Mouse (Mus musculus): ENCODE results near the gene Lcor. TPM values are rescaled to one million over a fixed set of nuclear protein-coding genes. Genes with fewer than 3 reads are reported as not detected.

The Lcor gene
- polyA plus RNA-seq, 1 experiment from 2014 or later: 23.5 TPM

- no peak for ATAC-seq (replicated peaks)
- Histone ChIP-seq H3K36me3 (replicated peaks) (no peaks in the 10 kb centered on the region), H3K9me3 (no peaks in the 10 kb centered on the region), H3K27ac (peak overlapping the region; percentile 100), H3K27me3 (replicated peaks) (no peaks in the 10 kb centered on the region), H3K4me1 (peaks cover 32% of the 10 kb centered on the region), H3K4me2 (peak overlapping the region; percentile 74), H3K9ac (peak overlapping the region; percentile 82), H3K4me3 (peak overlapping the region; percentile 95)
- WGBS: 7% methylated on average over 6 of the region's 6 CpGs
Observed at GRCm38 (mm10) chr19:41481887-41482189, 599 bp upstream of the Lcor start.

GRCm38 (mm10) chr19:41482909-41483444 is 540 bp downstream of the Lcor start:
- WGBS: 1% methylated on average over 69 of the region's 91 CpGs
- ATAC-seq (replicated peaks): peak; percentile 81

DNA sequence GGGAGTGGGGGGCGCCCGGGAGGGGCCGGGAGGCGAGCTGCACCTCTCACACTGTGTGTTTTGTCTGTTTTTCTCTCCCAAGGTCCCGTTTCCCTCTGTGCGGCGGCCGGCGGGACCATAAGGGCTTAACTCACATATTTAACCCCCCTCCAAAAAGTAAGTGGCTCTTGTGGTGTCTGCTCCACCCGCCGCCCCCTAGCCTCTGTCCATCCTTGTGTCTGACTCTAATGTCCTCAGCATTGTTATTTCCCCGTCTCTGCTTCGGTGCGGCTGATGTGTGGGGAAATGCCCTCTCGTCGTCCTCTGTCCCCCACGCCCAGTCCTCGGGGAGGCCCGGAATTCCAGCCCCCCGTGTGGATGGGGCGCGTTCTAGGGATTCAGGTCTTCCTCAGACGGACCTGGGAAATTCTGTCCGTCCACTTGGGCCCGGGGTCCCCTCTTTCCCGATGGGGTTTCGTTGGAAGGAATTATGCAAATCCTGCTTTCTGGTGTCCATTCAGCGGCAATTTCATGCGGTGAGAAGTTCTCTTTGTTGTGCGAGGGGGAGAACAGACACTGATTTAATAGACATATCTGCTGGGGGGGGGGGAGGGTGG is 1.1 kb downstream of the Lcor start:
- no peaks in the 10 kb centered on the region for H3K27me3 ChIP-seq (replicated peaks)
- H3K36me3 ChIP-seq (replicated peaks): no peaks in the 10 kb centered on the region
- ATAC-seq (replicated peaks): peak; percentile 55
- H3K4me2 ChIP-seq: peak overlapping the region; percentile 74
- H3K9me3 ChIP-seq: no peaks in the 10 kb centered on the region
- under 1% methylated on average over 30 of the region's 30 CpGs for WGBS
- H3K9ac ChIP-seq: peak overlapping the region; percentile 82
- peak overlapping the region; percentile 95 for H3K4me3 ChIP-seq
- peak overlapping the region; percentile 100 for H3K27ac ChIP-seq
- peaks cover 39% of the 10 kb centered on the region for H3K4me1 ChIP-seq

More at GRCm38 (mm10) chr19:41482909-41483444, 540 bp downstream of the Lcor start:
- Histone ChIP-seq H3K4me3 (peak overlapping the region; percentile 95), H3K9me3 (no peaks in the 10 kb centered on the region), H3K27me3 (replicated peaks) (no peaks in the 10 kb centered on the region), H3K36me3 (replicated peaks) (no peaks in the 10 kb centered on the region), H3K9ac (peak overlapping the region; percentile 82), H3K4me2 (peak overlapping the region; percentile 74), H3K27ac (peak overlapping the region; percentile 100), H3K4me1 (peaks cover 39% of the 10 kb centered on the region)

DNA sequence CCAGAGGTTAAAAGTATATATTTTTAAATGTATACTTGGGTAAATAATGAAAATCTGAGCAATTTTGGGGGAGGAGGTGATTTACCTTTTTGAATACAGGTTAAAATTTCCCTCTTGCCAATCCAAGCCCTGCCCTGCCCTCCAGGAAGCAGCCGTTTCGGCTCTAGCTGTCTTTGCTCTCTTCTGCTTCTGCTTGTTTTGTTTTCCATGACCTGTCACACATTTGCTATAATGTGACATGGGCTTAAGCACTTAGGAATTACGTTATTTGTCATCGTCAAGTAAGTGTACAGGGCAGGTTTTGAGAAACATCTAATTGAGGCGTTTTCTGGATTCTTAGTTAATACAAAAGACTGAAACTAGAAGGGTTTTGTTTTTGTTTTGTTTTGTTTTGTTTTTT is 1.9 kb downstream of the Lcor start:
- Histone ChIP-seq H3K27ac (no peak overlapping the region), H3K4me2 (peak overlapping the region; percentile 74), H3K27me3 (replicated peaks) (no peaks in the 10 kb centered on the region), H3K4me1 (peaks cover 39% of the 10 kb centered on the region), H3K4me3 (peak overlapping the region; percentile 95), H3K36me3 (replicated peaks) (no peaks in the 10 kb centered on the region), H3K9ac (peak overlapping the region; percentile 14; the same call in 1 of the 2 replicates), H3K9me3 (no peaks in the 10 kb centered on the region)
- WGBS: 12% methylated on average over 5 of the region's 5 CpGs
- ATAC-seq (replicated peaks): no peak

DNA sequence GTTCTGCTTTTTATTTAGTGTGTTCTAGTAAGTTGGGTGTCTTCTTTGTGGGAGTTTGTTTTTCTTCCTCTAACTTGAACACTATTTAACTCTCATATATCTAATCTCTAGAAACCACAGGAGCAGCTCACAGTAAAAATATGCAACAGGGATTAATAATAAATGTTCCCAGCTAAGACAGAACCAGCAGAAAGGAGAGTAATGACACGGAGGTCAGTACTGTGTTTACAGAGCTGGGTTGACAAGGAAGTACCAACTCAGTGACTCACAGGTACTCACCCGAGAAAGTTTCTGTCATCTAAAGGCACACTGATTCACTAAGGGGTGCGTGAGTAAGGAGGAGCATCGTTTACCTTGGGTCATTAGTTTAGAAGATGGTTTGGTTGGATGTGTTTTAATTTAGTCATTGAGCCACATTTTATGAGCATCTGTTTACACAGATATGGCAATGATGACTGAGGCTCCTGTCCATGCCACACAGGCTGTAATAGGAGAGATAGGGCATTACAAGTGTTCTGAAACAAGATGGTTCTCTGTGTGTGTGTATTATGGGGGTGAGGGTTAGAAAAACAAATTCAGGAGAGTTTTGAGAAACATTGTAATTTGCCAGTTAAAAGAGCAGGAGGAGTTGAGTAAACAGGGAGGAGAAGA is 13.1 kb downstream of the Lcor start:
- no peaks in the 10 kb centered on the region for H3K9me3 ChIP-seq
- H3K27me3 ChIP-seq (replicated peaks): no peaks in the 10 kb centered on the region
- H3K4me3 ChIP-seq: no peak overlapping the region
- H3K27ac ChIP-seq: no peak overlapping the region
- ATAC-seq (replicated peaks): no peak
- no peaks in the 10 kb centered on the region for H3K36me3 ChIP-seq (replicated peaks)
- no peak overlapping the region for H3K4me2 ChIP-seq
- no peak overlapping the region for H3K9ac ChIP-seq
- no peaks in the 10 kb centered on the region for H3K4me1 ChIP-seq
- 88% methylated on average over 4 of the region's 4 CpGs for WGBS

DNA sequence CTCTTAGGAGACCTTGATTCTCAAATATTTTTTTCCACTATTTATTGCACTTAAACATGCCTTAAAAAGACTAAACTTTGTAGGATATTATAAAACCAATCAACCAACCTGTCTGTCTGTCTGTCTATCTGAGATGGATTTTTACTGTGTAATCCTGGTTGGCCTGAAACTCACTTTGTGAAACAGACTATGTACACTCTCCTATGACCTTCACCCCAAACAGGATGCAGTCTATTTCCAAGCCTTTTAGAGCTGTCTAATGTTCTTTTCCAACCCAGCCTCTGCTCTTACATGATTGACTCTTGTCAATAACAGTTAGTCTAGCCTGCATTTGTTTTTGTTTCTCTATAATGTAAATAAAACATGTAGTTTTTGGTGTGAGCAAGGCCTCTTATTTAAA is 13.6 kb downstream of the Lcor start:
- no peak overlapping the region for H3K27ac ChIP-seq
- no peak overlapping the region for H3K9ac ChIP-seq
- no peak overlapping the region for H3K4me2 ChIP-seq
- H3K9me3 ChIP-seq: no peaks in the 10 kb centered on the region
- no peaks in the 10 kb centered on the region for H3K4me1 ChIP-seq
- no peak overlapping the region for H3K4me3 ChIP-seq
- no peaks in the 10 kb centered on the region for H3K27me3 ChIP-seq (replicated peaks)
- no peaks in the 10 kb centered on the region for H3K36me3 ChIP-seq (replicated peaks)
- no peak for ATAC-seq (replicated peaks)

DNA sequence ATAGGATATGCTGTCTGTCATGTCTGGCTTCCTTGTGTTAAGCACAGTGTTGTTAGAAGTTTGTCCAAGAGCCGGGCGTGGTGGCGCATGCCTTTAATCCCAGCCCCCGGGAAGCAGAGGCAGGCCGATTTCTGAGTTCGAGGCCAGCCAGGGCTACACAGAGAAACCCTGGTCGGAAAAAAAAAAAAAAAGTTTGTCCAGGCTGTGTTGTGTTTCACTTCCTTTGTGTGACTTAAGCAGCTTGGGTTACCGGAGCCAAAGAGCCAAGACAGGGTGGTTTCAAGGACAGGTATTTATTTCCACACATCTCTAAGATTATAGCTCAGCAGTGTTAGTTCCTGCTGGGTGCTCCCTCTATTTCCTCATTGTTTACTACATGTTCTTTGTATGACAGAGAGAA is 25.4 kb downstream of the Lcor start:
- H3K4me3 ChIP-seq: no peak overlapping the region
- H3K27me3 ChIP-seq (replicated peaks): no peaks in the 10 kb centered on the region
- H3K27ac ChIP-seq: no peak overlapping the region
- H3K36me3 ChIP-seq (replicated peaks): no peaks in the 10 kb centered on the region
- no peak overlapping the region for H3K9ac ChIP-seq
- no peaks in the 10 kb centered on the region for H3K4me1 ChIP-seq
- H3K4me2 ChIP-seq: no peak overlapping the region
- ATAC-seq (replicated peaks): no peak
- 97% methylated on average over 8 of the region's 8 CpGs for WGBS
- no peaks in the 10 kb centered on the region for H3K9me3 ChIP-seq

- H3K27ac ChIP-seq: no peak overlapping the region
- H3K9me3 ChIP-seq: no peaks in the 10 kb centered on the region
- H3K27me3 ChIP-seq (replicated peaks): no peaks in the 10 kb centered on the region
- H3K4me2 ChIP-seq: no peak overlapping the region
- ATAC-seq (replicated peaks): no peak
- peaks cover 8% of the 10 kb centered on the region; the same call in 1 of the 2 replicates for H3K4me1 ChIP-seq
- no peaks in the 10 kb centered on the region for H3K36me3 ChIP-seq (replicated peaks)
- H3K4me3 ChIP-seq: no peak overlapping the region
- 100% methylated on average over 1 of the region's 1 CpGs for WGBS
- no peak overlapping the region for H3K9ac ChIP-seq
Observed at GRCm38 (mm10) chr19:41514836-41515235, 32.4 kb downstream of the Lcor start.

- ATAC-seq (replicated peaks): no peak
- H3K27ac ChIP-seq: no peak overlapping the region
- H3K27me3 ChIP-seq (replicated peaks): no peaks in the 10 kb centered on the region
- H3K4me1 ChIP-seq: peaks cover 8% of the 10 kb centered on the region; the same call in 1 of the 2 replicates
- no peak overlapping the region for H3K4me2 ChIP-seq
- no peaks in the 10 kb centered on the region for H3K9me3 ChIP-seq
- WGBS: 90% methylated on average over 1 of the region's 1 CpGs
- no peak overlapping the region for H3K9ac ChIP-seq
- H3K4me3 ChIP-seq: no peak overlapping the region
- H3K36me3 ChIP-seq (replicated peaks): no peaks in the 10 kb centered on the region
Observed at GRCm38 (mm10) chr19:41515549-41515948, 33.1 kb downstream of the Lcor start.

- Histone ChIP-seq H3K27me3 (replicated peaks) (no peaks in the 10 kb centered on the region), H3K9me3 (no peaks in the 10 kb centered on the region), H3K4me3 (no peak overlapping the region), H3K27ac (no peak overlapping the region), H3K9ac (no peak overlapping the region), H3K4me1 (peaks cover 12% of the 10 kb centered on the region), H3K36me3 (replicated peaks) (no peaks in the 10 kb centered on the region), H3K4me2 (no peak overlapping the region)
- ATAC-seq (replicated peaks): no peak
- 90% methylated on average over 3 of the region's 3 CpGs for WGBS
Observed at GRCm38 (mm10) chr19:41517006-41517405, 34.6 kb downstream of the Lcor start.

- no peak overlapping the region for H3K9ac ChIP-seq
- no peaks in the 10 kb centered on the region for H3K9me3 ChIP-seq
- H3K4me3 ChIP-seq: no peak overlapping the region
- no peak overlapping the region for H3K27ac ChIP-seq
- no peaks in the 10 kb centered on the region for H3K27me3 ChIP-seq (replicated peaks)
- H3K4me2 ChIP-seq: no peak overlapping the region
- H3K4me1 ChIP-seq: peaks cover 28% of the 10 kb centered on the region
- 82% methylated on average over 6 of the region's 6 CpGs for WGBS
- ATAC-seq (replicated peaks): no peak
- no peaks in the 10 kb centered on the region for H3K36me3 ChIP-seq (replicated peaks)
Observed at GRCm38 (mm10) chr19:41519121-41519520, 36.7 kb downstream of the Lcor start.

DNA sequence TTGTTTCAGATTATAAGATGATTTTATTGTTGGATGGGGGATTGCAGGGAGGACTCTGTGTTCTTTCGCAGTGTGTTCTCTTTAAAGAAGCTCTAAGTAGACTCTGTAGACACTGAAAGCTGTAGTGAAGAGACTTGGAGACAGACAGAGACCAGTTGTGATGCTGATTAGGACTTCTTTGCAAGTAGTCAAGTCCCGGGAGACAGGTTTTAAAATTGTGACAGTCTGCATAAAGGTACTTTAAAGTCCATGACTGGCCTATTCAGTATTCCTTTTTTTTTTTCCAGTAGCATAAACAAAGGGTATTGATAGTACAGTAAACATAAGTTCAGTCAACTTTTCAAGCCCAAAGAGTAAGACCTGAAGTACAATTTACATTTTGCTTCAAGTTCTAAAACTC is 39.8 kb downstream of the Lcor start:
- H3K36me3 ChIP-seq (replicated peaks): no peaks in the 10 kb centered on the region
- no peak overlapping the region for H3K4me3 ChIP-seq
- 21% methylated on average over 2 of the region's 2 CpGs for WGBS

More for the DNA sequence above, 39.8 kb downstream of the Lcor start:
- no peak for ATAC-seq (replicated peaks)
- Histone ChIP-seq H3K9me3 (no peaks in the 10 kb centered on the region), H3K4me2 (no peak overlapping the region), H3K9ac (no peak overlapping the region), H3K27me3 (replicated peaks) (no peaks in the 10 kb centered on the region), H3K4me1 (peaks cover 25% of the 10 kb centered on the region), H3K27ac (no peak overlapping the region)
